Mouse (Mus musculus) embryonic facial prominence, embryonic 12.5 days (tissue): ENCODE results near the gene Sesn1. TPM values are rescaled to one million over a fixed set of nuclear protein-coding genes. Genes with fewer than 3 reads are reported as not detected.
"Not testable (repeated sequence)": the region's sequence is repeated elsewhere in the genome, so short reads cannot be mapped to it uniquely, and the experiment has no call there.

Experiments
- ATAC-seq: fragments of 200-750 bp; cut with Nextera tagmentation; 2 replicates; pipeline ENCODE4 v1.8.0; 2017; ENCODE audit not compliant: insufficient number of reproducible peaks, insufficient read depth, low FRiP score, low TSS enrichment
- H3K27ac ChIP-seq: fragments of 300-500 bp; sonication (generic); 2 replicates; pipeline ENCODE4 v1.5.1; 2016; ENCODE audit warnings: mild to moderate bottlenecking
- H3K27me3 ChIP-seq: fragments of 300-500 bp; sonication (generic); 2 replicates; pipeline ENCODE4 v1.6.1; 2016; ENCODE audit warnings: mild to moderate bottlenecking, moderate library complexity
- H3K36me3 ChIP-seq: fragments of 300-500 bp; sonication (generic); 2 replicates; pipeline ENCODE4 v1.6.1; 2016; ENCODE audit warnings: mild to moderate bottlenecking
- H3K4me1 ChIP-seq: fragments of 300-500 bp; sonication (generic); 2 replicates; pipeline ENCODE4 v1.6.1; 2016
- H3K4me2 ChIP-seq: fragments of 300-500 bp; sonication (generic); replicated peaks from 2 replicates; pipeline ENCODE4 v1.6.1; 2016; ENCODE audit warnings: mild to moderate bottlenecking, moderate library complexity
- H3K4me3 ChIP-seq: fragments of 300-500 bp; sonication (generic); 2 replicates; pipeline ENCODE4 v1.5.1; 2016; ENCODE audit warnings: mild to moderate bottlenecking
- H3K9ac ChIP-seq: fragments of 300-500 bp; sonication (generic); 2 replicates; pipeline ENCODE4 v1.6.1; 2016; ENCODE audit warnings: mild to moderate bottlenecking, moderate library complexity
- H3K9me3 ChIP-seq: fragments of 300-500 bp; sonication (generic); 2 replicates; pipeline ENCODE4 v1.6.1; 2016; ENCODE audit warnings: mild to moderate bottlenecking, moderate library complexity
- WGBS: fragments of 180-500 bp; shearing (Covaris S2); methylation state at CpG from one replicate; pipeline ENCODE4 v1.1.7; 2016; 5-methylcytosine and 5-hydroxymethylcytosine counted together
- polyA plus RNA-seq: library from polyadenylated mRNA; unstranded; fragments of >200 nt; fragmentation: Nextera tagmentation; extraction: Ambion mirVana; gene quantifications from 2 replicates; pipeline ENCODE4 v1.2.1, GENCODE M21; 2016

The Sesn1 gene
- polyA plus RNA-seq, 1 experiment from 2014 or later: 42.3 TPM

- not testable (repeated sequence) for H3K9me3 ChIP-seq, H3K27ac ChIP-seq, H3K9ac ChIP-seq, H3K27me3 ChIP-seq, H3K4me2 ChIP-seq, ATAC-seq, H3K36me3 ChIP-seq, H3K4me1 ChIP-seq, H3K4me3 ChIP-seq
- WGBS: 83% methylated on average over 4 of the region's 4 CpGs
Measured at GRCm38 (mm10) chr10:41823282-41823675, 13.5 kb downstream of the Sesn1 start.

- 77% methylated on average over 4 of the region's 4 CpGs for WGBS
- no peaks in the 10 kb centered on the region for H3K9me3 ChIP-seq
- H3K4me1 ChIP-seq: no peaks in the 10 kb centered on the region
- no peak for ATAC-seq
- H3K27ac ChIP-seq: no peak overlapping the region
- no peak overlapping the region for H3K4me2 ChIP-seq
- no peak overlapping the region for H3K4me3 ChIP-seq
- no peak overlapping the region for H3K9ac ChIP-seq
- H3K36me3 ChIP-seq: no peaks in the 10 kb centered on the region
- H3K27me3 ChIP-seq: no peaks in the 10 kb centered on the region
Measured at GRCm38 (mm10) chr10:41823916-41824315, 14.2 kb downstream of the Sesn1 start.

GRCm38 (mm10) chr10:41825041-41825440 lies 15.3 kb downstream of the Sesn1 start:
- Histone ChIP-seq H3K27ac (no peak overlapping the region), H3K4me1 (no peaks in the 10 kb centered on the region), H3K4me3 (no peak overlapping the region), H3K4me2 (no peak overlapping the region), H3K27me3 (no peaks in the 10 kb centered on the region), H3K36me3 (no peaks in the 10 kb centered on the region), H3K9me3 (no peaks in the 10 kb centered on the region), H3K9ac (no peak overlapping the region)
- WGBS: 84% methylated on average over 10 of the region's 10 CpGs
- ATAC-seq: no peak

- Histone ChIP-seq H3K9ac (no peak overlapping the region), H3K4me1 (no peaks in the 10 kb centered on the region), H3K36me3 (no peaks in the 10 kb centered on the region), H3K27me3 (no peaks in the 10 kb centered on the region), H3K27ac (no peak overlapping the region), H3K4me3 (no peak overlapping the region), H3K9me3 (no peaks in the 10 kb centered on the region), H3K4me2 (no peak overlapping the region)
- ATAC-seq: no peak
- WGBS: 83% methylated on average over 4 of the region's 4 CpGs
Measured at GRCm38 (mm10) chr10:41825996-41826395, 16.3 kb downstream of the Sesn1 start.

- WGBS: 83% methylated on average over 6 of the region's 6 CpGs
- Histone ChIP-seq H3K36me3 (no peaks in the 10 kb centered on the region), H3K9me3 (no peaks in the 10 kb centered on the region), H3K4me1 (no peaks in the 10 kb centered on the region), H3K4me2 (no peak overlapping the region), H3K27me3 (no peaks in the 10 kb centered on the region), H3K27ac (no peak overlapping the region), H3K4me3 (no peak overlapping the region), H3K9ac (no peak overlapping the region)
- ATAC-seq: no peak
Measured at GRCm38 (mm10) chr10:41826526-41827116, 16.9 kb downstream of the Sesn1 start.

- no peak for ATAC-seq
- H3K4me1 ChIP-seq: peaks cover 6% of the 10 kb centered on the region; the same call in 1 of the 2 replicates
- 92% methylated on average over 4 of the region's 4 CpGs for WGBS
Measured at GRCm38 (mm10) chr10:41827784-41828183, 18.0 kb downstream of the Sesn1 start.

GRCm38 (mm10) chr10:41829191-41829590 lies 19.5 kb downstream of the Sesn1 start:
- no peaks in the 10 kb centered on the region for H3K9me3 ChIP-seq
- ATAC-seq: no peak

More at GRCm38 (mm10) chr10:41827784-41828183, 18.0 kb downstream of the Sesn1 start:
- Histone ChIP-seq H3K9me3 (no peaks in the 10 kb centered on the region), H3K9ac (no peak overlapping the region), H3K27ac (no peak overlapping the region), H3K27me3 (no peaks in the 10 kb centered on the region), H3K4me3 (no peak overlapping the region), H3K4me2 (no peak overlapping the region), H3K36me3 (no peaks in the 10 kb centered on the region)

GRCm38 (mm10) chr10:41829980-41830379 lies 20.2 kb downstream of the Sesn1 start:
- Histone ChIP-seq H3K9me3 (no peaks in the 10 kb centered on the region), H3K27ac (no peak overlapping the region), H3K9ac (no peak overlapping the region), H3K4me3 (no peak overlapping the region), H3K4me1 (peaks cover 6% of the 10 kb centered on the region; the same call in 1 of the 2 replicates), H3K4me2 (no peak overlapping the region), H3K27me3 (no peaks in the 10 kb centered on the region), H3K36me3 (no peaks in the 10 kb centered on the region)
- no peak for ATAC-seq
- WGBS: 88% methylated on average over 2 of the region's 2 CpGs

More at GRCm38 (mm10) chr10:41829191-41829590, 19.5 kb downstream of the Sesn1 start:
- Histone ChIP-seq H3K9ac (no peak overlapping the region), H3K36me3 (no peaks in the 10 kb centered on the region), H3K4me3 (no peak overlapping the region), H3K4me2 (no peak overlapping the region), H3K27ac (no peak overlapping the region), H3K4me1 (peaks cover 6% of the 10 kb centered on the region; the same call in 1 of the 2 replicates), H3K27me3 (no peaks in the 10 kb centered on the region)
- 79% methylated on average over 5 of the region's 5 CpGs for WGBS

- no peak overlapping the region for H3K4me3 ChIP-seq
Measured at GRCm38 (mm10) chr10:41830445-41830844, 20.7 kb downstream of the Sesn1 start.

GRCm38 (mm10) chr10:41830851-41831522 lies 21.3 kb downstream of the Sesn1 start:
- Histone ChIP-seq H3K27ac (no peak overlapping the region), H3K27me3 (no peaks in the 10 kb centered on the region), H3K9me3 (no peaks in the 10 kb centered on the region), H3K36me3 (no peaks in the 10 kb centered on the region), H3K4me1 (peaks cover 6% of the 10 kb centered on the region; the same call in 1 of the 2 replicates), H3K4me3 (no peak overlapping the region), H3K4me2 (no peak overlapping the region), H3K9ac (no peak overlapping the region)
- no peak for ATAC-seq
- WGBS: 52% methylated on average over 9 of the region's 9 CpGs

More at GRCm38 (mm10) chr10:41830445-41830844, 20.7 kb downstream of the Sesn1 start:
- no peak for ATAC-seq
- Histone ChIP-seq H3K9ac (no peak overlapping the region), H3K36me3 (no peaks in the 10 kb centered on the region), H3K9me3 (no peaks in the 10 kb centered on the region), H3K27me3 (no peaks in the 10 kb centered on the region), H3K4me1 (peaks cover 6% of the 10 kb centered on the region; the same call in 1 of the 2 replicates), H3K27ac (no peak overlapping the region), H3K4me2 (no peak overlapping the region)
- WGBS: 67% methylated on average over 4 of the region's 4 CpGs

- H3K27ac ChIP-seq: 0 out of 2 replicates have a peak overlapping the region, but pooled peaks have one; percentile 30
- 0 out of 2 replicates have a peak, but pooled peaks have one; percentile 83 for ATAC-seq
- H3K4me2 ChIP-seq: no peak overlapping the region
- H3K4me1 ChIP-seq: peaks cover 6% of the 10 kb centered on the region; the same call in 1 of the 2 replicates
- H3K9me3 ChIP-seq: no peaks in the 10 kb centered on the region
- no peaks in the 10 kb centered on the region for H3K27me3 ChIP-seq
- no peak overlapping the region for H3K9ac ChIP-seq
- H3K36me3 ChIP-seq: no peaks in the 10 kb centered on the region
- WGBS: 34% methylated on average over 6 of the region's 6 CpGs
- H3K4me3 ChIP-seq: no peak overlapping the region
Measured at GRCm38 (mm10) chr10:41832191-41832590, 22.5 kb downstream of the Sesn1 start.

GRCm38 (mm10) chr10:41834131-41834530 lies 24.4 kb downstream of the Sesn1 start:
- no peak overlapping the region for H3K27ac ChIP-seq

More at GRCm38 (mm10) chr10:41834131-41834530, 24.4 kb downstream of the Sesn1 start:
- Histone ChIP-seq H3K4me3 (no peak overlapping the region), H3K27me3 (no peaks in the 10 kb centered on the region), H3K4me1 (peaks cover 6% of the 10 kb centered on the region; the same call in 1 of the 2 replicates), H3K4me2 (no peak overlapping the region), H3K36me3 (no peaks in the 10 kb centered on the region), H3K9ac (no peak overlapping the region), H3K9me3 (no peaks in the 10 kb centered on the region)
- ATAC-seq: no peak
- 84% methylated on average over 2 of the region's 2 CpGs for WGBS
